Mouse (Mus musculus): Measurements from ENCODE around the gene Gm10428.

GRCm38 (mm10) chr11:62744103-62744502 lies 8.8 kb upstream of the Gm10428 start:
- TF ChIP-seq CTCF (conservative IDR thresholded peaks at IDR 0.05; ENCODE audit: low read length) (peak; percentile 91), NANOG (IDR thresholded peaks at IDR 0.05; ENCODE audit: borderline replicate concordance, low read length) (no peak)
